Mouse (Mus musculus): ENCODE results near the gene Olfr715.
"Not testable (repeated sequence)": the region's sequence is repeated elsewhere in the genome, so short reads cannot be mapped to it uniquely, and the experiment has no call there.

Olfr715 gene

DNA sequence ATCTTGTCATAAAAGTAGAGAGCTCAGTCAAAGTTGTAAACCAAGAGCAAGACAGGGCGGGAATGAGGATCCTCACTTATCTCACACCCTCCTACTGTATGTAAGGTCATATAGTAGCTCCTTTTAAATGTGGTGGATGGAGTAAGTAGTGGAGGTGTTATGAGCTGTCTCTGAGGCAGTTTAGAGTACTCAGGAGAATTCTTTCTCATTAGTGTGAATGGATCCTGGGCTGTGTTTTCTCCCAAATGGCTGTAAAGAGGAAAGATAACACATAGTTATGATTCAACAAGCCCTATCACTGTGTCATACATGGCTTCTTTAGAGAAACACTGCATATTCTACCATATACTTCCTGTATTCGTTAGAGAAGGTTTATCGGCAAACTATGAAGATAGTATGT lies at the start of gene Olfr715:
Gene Olfr715 (minus strand): TSS at position 101 of the 400 bp plus-strand sequence.
- DNase-seq (ENCODE audit: low spot score): not testable (repeated sequence)

DNA sequence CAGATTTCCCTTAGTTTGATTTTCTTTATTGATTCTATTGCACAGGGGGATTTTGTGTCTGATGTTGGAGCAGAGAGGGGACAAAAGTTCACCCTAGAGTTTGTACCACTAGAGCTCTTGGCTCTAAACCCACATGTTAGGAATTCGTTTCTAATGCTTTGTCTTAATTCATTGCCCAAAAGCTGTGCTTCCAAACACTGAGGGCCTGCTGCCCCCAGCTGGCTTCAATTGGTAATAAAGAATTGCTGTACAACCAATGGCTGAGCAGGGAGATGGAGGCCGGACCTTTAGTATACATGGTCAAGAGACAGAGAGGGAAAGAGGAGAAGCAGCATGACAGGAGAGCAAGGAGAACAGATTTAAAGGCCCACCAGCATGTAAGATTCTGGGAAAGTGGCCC lies 49.5 kb upstream of the Olfr715 start:
- no peak for DNase-seq (ENCODE audit: low spot score)

- no peak for DNase-seq (ENCODE audit: low spot score)
Observed at GRCm38 (mm10) chr7:107166690-107167089, 35.8 kb upstream of the Olfr715 start, which contains the start of gene Nlrp14. Nlrp14 (plus strand) TSS chr7:107166990.

- DNase-seq (ENCODE audit: low spot score): not testable (repeated sequence)
Observed at GRCm38 (mm10) chr7:107138027-107138426, 7.1 kb upstream of the Olfr715 start, which contains the start of gene Olfr716. Olfr716 (plus strand) TSS chr7:107138327.

DNA sequence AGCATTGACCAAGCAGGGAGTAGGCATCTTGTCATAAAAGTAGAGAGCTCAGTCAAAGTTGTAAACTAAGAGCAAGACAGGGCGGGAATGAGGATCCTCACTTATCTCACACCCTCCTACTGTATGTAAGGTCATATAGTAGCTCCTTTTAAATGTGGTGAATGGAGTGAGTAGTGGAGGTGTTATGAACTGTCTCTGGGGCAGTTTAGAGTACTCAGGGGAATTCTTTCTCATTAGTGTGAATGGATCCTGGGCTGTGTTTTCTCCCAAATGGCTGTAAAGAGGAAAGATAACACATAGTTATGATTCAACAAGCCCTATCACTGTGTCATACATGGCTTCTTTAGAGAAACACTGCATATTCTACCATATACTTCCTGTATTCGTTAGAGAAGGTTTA lies 20.6 kb downstream of the Olfr715 start, which contains the start of gene Olfr715b:
Gene Olfr715b (minus strand): TSS at position 101 of the 400 bp plus-strand sequence.
- not testable (repeated sequence) for DNase-seq (ENCODE audit: low spot score)

- no peak for DNase-seq (ENCODE audit: low spot score)
Observed at GRCm38 (mm10) chr7:107092920-107093319, 38.0 kb downstream of the Olfr715 start, which contains the start of gene Olfr17. Olfr17 (plus strand) TSS chr7:107093220.
